Mouse (Mus musculus) adrenal gland, postnatal 25 days (tissue): ENCODE measurements around the gene Coro2a. TPM values are rescaled to one million over a fixed set of nuclear protein-coding genes. Genes with fewer than 3 reads are reported as not detected.
"Not testable (repeated sequence)": the region's sequence is repeated elsewhere in the genome, so short reads cannot be mapped to it uniquely, and the experiment has no call there.

Experiments used
- DNase-seq: peaks from one replicate; pipeline ENCODE4 v3.0.0; 2021; ENCODE audit warnings: mixed read lengths
- total RNA-seq: library from RNA; stranded (reverse); gene quantifications from 2 replicates; pipeline ENCODE4 v1.2.3, GENCODE M21; 2021

The Coro2a gene
- total RNA-seq, 1 experiment from 2014 or later, result 2.4 TPM

DNA sequence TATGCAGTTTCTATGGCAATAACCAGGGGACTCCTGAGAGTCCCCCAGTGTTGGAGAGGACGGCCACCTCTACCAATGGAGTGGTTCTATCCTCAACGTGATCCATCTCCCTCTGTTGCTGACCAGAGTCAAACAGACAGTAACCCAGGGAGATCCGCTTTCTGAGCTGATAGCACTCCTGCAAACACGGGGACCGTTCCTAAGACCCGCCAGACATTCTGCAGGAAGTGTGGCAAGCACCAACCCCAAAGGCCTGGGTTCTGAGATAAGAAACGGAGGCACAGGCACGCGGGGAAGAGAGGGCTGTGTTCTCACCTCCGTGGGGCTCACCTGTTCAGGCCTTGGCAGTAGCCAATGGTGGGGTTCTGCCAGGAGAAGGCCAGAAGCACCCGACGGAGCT is 11.6 kb upstream of the Coro2a start:
- DNase-seq, result no peak

DNA sequence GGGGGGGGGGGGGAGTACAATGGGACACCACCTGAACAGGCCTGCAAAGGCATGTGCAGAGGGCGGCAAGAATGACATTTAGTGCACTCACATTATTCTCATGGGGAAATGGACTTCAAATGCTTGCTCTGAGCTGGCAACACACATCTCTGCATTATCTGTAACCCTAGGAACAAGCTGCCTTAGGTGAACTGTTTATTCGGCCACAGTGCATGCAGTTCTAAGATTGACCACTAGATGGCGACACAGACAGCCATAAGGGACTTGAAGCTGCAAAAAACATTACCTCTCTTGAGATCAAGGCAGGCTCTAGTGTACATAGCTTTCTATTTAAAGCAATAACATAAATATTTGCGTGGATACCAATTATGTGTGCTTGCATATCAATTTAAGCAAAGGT is 9.2 kb upstream of the Coro2a start:
- peak; percentile 74 for DNase-seq

DNA sequence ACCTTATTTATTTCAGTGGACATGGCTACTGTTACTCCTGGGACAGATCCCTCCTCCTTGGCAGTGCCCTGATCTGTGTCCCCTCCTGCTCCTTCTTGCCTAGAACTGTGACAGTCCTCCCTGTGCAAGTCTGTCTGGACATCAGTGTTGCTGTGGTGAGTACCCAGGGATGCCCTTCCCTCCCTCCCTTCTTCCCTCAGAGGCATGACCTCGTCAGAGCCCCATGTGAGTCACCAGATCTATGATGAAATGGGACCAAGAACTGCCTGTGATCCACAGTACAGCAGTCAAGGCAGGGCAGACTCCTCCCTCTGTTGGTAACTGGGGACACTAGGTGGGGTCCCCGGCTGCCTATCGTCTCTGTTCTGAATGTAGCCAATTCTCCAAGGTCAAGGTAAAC is 5.6 kb upstream of the Coro2a start:
- peak; percentile 37 for DNase-seq

DNA sequence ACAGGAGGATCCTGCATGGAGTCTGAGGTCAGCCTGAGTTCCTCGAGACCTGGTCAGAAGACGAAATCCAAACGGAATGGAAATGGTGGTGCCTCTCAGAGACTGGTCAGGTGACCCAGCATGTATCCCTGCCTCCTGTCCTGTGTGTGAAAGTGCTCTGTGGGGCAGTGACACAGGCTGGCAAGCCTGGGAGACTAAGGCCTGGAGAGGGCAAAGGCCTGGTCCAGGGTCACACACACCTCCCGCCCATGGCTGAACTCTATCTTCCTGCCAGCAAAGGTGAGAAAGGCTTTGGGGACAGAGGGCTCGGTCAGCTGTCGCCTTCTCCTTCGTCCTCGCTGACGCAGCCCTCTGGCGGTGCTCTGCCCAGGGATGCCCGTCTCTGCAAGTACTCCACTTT is 3.4 kb upstream of the Coro2a start:
- no peak for DNase-seq

DNA sequence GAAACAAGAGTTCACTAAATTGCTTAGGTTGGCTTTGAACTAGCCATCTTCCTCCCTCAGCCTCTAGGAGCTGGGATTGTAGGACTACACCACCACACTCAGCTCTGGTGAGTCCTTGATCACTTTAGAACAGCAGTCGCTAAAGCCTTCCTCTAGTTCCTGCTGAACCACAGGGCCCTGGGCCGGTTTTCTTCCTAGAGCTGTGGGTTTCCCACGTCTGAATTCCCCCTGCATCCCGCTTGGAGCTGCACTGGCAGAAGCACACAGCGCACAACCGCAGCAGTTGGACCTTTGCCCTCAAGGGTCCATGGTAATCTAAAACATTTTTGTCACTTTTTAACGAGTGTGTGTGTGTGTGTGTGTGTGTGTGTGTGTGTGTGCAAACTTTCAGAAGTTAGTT is 702 bp upstream of the Coro2a start:
- DNase-seq, result no peak

DNA sequence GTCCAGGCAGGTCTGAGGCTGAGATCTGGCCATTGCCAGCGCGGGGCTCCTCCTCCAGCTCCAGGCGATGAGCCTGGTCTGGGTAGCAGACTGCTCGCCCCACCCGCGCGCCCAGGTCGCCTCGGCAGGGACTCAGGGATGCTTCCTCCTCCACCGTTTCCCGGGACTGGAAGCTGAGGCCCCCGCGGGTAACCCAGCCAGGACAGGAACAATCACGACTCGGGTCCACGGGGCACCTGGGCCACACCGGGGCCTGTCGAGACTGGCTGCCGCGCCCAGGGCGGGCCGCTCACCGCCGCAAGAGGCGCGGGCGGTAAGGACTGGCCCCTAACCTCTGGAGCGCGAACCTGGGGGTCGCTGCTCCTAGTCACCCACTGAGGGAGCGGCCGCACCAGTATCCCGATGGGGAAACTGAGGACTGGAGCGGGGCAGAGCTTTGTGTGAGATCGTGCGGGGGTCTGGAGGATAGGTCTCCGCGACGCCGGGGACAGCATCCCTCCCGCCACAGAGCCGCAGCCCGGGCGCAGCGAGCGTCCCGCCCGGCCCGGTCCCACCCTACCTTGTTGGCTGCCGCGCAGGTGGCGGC is 651 bp downstream of the Coro2a start:
- peak; percentile 40 for DNase-seq

DNA sequence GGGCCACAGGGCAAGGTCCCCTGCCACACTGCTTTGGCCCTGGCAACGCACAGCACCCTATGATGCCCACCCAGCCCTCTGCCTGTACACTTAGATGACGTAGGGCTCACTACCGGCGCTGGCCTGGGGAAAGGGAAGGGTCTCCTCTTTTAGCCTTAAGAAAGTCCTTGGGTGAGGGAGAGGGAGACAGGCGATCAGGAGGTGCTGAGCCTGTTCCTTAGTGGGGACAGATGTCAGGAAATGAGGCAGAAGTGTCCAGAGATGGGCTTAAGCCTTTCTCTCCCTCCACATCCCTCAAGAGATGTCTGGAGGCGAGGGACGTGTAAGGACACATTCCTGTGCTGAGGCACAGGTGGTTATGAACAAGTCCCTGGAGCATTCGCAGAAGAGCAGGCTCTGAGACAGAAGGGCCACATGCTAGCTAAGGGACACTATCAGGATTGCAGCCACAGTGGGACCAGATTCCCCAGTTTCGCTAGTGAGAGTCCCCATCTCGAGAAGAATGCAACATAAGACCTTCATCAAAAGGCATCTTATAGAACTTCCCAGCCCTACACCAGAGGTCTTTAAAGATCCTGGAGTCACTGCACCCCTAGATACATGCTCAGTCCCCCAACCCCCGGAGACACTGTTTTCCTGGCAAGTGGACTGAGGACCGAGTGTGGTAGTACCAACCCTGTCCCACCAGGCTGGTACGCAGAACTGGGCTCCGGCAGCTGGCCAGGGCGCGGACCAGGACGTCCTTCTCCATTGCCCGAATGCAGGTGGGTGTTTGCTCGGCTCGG is 1.3 kb downstream of the Coro2a start:
- DNase-seq, result no peak

DNA sequence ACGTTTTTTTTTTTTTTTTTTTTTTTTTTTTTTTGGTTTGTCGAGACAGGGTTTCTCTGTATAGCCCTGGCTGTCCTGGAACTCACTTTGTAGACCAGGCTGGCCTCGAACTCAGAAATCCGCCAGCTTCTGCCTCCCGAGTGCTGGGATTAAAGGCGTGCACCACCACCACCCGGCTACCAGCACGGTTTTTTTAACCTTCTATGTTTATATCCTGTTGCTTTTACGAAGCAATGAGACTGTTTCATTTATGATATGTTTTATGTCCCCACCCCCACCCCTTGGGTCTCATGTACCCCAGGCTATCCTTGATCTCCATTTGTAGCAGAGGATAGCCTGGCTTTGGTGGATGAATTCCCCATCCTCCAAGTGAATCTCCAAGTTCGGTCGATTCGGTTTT is 2.4 kb downstream of the Coro2a start:
- not testable (repeated sequence) for DNase-seq

DNA sequence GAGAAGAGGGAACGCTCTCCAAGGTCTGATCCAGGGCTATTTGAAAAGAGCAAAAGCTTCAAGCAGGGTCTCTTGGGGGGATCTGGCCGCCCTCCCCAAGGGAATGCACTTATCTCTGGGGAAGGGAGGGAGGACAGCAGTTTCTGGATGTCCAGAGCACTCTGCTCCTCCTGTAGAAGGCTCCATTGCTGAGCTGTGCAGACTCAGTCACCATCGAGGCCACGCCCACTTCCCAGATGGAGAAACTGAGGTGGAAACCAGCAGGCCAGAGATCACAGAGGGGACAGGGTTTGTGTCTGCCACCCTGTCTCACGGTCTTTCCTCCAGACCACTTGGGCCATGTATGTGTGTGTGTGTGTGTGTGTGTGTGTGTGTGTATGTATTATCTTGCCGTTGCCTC is 3.0 kb downstream of the Coro2a start:
- DNase-seq, result no peak

DNA sequence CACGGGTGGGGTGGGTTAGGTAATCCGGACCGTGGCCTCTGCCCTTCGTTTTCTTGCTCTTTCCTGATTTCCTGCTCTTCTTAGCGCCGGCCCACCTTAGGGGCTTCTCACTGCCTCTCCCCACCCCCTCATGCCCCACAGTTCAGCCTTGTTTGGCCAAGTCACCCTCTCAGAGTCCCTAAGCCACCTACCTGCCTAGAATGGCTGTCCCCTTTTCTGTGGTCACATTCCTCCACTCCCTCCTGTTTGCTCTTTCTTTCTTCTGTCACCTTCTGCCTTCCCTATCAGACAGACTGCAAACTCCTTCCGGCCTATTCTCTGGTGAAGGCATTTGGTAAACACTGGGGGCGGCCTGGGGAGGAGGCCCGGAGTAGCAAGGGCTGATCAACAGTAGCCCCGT is 3.9 kb downstream of the Coro2a start:
- DNase-seq, result no peak

DNA sequence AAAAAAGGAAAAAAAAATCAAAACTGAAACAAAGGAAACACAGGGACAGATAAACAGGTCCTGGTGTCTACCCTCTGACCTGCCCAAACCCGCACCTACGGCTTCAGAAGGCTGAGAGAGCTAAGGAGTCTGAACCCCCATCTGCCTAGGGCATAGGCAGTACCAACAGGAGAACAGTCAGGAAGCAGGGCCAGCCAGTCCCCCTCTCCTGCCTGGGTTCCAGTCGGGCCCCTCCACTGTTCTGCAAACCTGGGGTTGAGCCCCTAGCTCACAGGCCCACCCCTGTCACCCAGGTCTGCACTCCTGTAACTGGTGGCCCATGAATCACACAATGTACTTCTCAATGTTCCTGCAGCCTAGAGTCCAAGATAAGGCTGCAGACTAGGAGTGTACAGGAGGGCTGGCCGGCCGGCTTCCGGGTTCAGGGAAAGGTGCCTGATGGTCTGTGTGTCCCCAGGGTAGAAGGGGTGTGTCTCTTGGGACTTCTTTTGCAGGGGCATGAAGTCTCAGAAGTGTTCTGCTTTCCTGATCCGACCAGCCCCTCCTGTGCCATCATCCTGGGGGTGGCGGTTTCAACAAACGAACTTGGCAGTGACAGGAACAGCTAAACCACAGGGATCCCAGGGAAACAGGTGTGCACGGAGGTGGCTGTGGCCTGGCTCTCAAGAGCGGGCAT is 4.6 kb downstream of the Coro2a start:
- no peak for DNase-seq

DNA sequence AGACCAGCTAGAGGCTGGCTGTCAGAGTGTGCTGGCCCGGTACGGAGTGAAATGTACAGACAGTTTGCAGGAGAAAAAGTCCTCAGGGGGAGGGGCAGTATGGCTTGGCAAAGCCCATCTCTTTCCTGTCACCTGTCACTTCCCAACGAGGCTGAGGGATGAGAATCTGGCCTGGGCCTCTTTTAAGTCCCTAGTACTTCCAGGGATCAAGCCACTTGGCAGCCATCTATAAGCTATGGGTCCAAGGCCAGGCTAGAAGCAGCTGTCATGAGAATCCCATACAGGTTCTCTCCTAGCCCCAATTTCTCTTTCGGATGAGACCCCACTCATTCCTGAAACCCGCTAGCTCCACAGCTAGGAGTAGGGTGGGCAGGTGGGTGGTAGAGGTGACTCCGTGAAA is 5.6 kb downstream of the Coro2a start:
- DNase-seq, result no peak

DNA sequence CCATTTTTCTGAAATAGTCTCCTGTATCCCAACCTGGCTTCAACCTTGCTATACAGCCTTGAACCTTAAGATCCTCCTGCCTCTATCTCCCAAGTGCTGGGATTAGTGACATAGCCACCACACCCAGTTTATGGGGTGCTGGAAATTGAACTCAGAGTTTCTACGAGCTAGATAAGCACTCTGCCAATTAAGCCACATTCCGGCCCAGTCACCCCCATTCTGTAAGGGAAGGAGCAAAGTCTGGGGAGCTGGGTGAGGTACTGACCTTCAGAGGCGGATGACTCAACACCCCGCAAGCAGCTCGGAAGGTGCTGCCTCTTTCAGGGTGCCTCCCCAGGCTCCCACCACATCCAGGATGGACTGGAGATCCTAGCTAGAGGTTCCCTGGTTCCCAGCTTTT is 7.9 kb downstream of the Coro2a start:
- DNase-seq, result no peak

DNA sequence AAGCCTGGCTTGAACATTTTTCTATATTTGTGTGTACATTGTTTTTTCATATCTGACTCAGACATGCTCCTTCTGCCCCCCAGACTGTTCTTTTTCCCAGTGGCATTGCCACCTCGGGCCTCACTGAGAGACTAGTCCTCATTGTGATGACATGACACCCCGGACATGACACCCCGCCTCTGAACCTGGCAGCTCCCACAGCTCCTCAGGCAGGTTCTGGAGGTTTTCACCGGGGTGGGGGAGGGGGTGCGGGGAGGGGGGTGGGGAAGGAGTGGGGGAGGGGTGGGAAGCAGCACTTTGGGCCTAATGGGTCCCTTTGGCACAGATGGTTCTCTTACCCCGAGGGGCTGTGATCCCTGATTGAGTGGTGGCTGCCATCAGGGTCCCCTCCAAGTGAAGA is 8.5 kb downstream of the Coro2a start:
- DNase-seq, result no peak

DNA sequence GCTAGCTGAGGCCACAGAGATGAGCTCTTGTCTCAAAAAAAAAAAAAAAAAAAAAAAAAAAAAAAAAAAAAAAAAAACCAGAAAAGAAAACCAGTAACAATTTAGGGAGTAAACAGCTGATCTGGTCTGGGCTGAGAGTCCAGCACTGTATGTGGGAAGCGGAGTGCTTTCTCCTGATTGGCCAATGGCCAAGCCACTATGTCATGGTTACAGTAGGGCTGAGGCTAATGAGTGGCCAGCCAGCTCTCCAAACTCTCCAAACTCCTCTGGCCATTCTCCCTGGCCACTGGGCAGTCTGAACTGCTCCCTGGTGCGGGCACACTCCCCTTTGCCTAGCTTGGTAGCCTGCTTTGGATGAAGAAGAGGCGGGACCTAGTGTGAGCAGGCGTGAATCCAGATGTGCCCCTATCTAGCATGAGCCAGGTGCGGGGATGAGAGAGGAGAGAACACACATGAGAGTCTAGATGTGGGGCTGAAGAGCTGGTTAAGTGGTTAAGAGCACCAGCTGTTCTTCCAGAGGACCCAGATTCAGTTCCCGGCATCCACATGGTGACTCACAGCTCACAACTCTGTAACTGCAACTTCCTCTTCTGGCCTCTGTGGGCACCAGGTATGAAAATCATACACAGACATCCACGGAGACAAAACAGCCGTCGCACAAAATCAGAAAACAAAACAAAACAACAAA is 10.0 kb downstream of the Coro2a start:
- no peak for DNase-seq

DNA sequence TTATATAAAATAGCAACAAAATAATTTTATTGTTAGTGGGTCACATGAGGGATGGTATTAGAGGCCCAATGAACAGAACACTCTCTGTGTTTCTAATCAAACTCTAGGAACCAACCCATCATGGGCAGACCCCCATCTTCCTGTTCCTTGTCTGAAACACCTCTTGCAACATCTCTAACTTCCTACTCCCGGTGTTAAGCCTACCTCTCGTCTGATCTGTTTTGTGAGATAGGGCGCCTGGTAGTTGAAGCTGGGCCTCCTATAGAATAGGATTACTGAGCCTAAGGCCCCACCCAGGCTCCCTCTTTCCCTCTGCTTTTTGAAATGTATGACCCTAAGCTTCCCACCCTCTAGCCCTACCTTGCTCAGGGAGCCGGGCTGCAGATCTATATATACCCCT is 11.2 kb downstream of the Coro2a start:
- no peak for DNase-seq

DNA sequence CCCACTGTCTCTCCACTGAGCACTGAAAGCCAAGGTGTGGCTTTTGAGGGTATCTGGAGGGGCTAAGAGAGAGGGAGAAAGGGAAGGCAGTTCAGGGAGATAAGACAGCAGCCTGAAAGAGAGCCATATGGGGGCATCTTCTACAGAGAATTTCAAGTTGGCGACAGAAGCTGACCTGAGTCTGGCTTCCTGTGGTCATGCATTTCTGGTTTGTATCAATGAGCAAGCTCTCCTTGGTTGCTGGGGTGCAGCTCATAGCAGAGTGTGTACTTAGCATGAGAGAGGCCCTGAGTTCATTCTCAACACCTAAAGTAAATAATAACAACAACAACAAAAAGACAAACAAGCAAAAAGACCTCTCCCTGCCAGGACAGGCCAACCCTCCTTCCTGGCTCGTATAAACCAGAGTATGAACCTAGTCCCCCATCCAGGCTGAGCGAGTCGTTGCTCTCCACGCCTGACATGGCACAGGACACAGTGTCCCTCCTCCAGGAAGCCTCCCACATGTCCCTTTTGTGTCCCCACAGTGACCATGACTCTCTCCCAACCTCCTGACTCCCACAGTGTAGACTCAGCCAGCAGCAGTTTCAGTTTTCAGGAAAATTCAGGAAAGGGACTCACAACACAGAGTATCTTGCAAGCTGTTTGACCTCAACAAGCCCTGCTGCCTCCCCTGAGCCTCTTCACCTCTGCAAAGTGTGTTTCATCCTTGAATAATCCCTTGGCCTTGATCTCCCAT is 11.9 kb downstream of the Coro2a start:
- no peak for DNase-seq

DNA sequence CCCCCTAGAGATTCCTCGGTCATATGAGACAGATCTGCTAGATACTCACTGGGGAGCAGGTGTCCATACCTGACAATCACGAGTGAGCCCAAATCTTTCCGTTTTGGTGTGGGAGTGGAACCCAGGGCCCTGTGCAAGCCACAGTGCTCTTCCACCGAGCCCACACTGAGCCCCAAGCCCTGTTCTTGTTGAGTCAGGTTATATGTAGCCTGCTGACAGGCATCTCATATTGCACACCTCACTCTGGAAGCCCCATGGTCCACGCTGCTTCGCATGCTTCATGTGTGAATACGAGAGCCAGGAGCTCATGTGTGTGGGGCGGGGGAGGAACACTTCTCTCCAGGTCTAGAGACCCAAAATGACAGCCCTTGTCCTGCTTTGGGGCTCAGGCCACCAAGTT is 12.9 kb downstream of the Coro2a start:
- no peak for DNase-seq

DNA sequence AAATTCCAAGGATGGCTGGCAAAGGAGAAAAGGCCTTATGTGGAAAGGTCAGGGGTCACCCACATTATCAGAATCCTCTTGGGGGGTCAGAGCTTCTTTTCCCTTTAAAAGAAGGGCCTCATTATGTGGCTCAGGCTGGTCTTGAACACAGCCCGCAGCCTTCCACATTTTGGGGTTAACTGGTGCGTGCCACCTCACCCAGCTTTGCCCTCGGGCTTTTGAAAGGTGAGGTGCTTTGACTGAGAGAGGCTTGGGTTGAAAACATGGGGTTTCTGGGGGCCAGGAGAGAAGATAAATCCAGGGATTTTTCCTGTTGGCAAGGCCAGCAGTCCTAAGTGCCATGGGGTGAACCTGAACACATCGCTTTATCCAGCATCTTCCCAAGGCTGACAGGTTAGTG is 15.5 kb downstream of the Coro2a start:
- DNase-seq, result no peak

DNA sequence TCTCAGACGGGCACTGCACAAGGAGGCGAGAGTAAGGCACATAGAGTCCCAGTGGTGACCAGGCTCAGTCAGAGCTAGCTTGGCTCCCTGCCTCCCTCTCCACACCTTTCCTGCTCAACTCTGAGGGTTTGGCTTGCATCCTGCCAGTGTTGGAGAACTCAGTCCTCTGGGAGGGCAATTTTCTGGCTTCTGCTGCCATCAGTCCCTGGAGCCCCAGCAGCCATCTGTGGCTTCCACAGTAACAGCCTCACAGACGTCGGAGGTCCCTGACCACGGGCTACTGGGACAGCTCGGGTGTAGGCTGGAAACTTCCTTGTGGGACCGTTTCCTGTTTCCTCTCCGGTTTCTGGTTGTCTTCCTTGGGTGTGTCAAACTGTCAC is 16.2 kb downstream of the Coro2a start:
- no peak for DNase-seq

DNA sequence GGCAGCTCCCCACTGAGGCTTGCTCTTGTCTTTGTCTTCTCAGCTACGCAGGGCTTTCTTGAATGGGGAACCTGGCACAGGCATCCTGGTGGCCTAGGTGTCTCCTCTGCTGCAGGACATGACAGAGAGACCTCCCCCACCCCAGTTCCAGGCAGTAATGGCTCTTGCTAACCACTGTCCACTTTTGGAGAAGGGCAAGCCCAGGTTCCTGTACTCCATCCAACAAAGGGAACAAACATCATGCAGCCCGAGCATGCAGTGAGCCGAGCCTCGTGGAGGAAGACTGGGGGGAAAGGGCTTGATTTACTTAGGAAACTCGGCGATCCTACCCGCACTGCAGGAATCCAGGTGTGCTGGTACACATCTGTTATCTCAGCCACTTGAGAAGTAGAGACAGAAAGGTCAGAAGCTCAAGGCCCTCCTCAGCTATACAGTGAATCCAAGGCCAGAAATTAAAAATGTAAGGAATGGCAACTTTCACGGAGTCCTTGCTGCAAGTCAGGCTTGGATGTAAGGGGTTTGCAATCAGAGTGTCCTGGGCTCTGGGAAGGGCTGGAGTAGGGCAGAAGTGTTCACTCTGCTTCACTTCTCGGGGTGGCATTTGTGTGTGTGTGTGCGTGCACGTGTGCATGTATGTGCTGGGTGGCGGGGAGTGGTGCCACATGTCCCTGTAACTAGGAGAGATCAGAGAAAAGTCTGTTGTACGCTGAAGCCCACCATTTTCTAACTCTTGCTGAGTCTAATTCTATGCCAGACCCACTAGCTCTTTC is 16.8 kb downstream of the Coro2a start:
- DNase-seq, result no peak

DNA sequence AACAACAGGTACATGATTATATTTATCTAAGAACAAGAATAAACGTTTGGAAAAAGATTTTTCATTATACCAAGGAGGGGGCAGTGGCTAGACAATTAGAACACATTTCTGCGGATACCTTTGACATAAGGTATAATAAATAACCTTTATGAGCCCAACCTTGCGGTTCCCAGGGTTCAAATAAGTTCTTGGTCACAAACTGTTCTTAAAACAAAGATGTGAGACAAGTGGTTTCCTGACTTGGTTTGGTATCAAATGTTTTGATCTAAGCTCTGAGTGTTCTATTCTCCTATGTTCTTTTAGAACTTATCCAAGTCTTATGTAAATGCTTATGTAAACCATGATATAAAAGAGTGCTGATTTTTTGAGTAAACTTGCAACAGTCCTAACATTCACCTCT is 17.5 kb downstream of the Coro2a start:
- DNase-seq, result not testable (repeated sequence)
